Mouse (Mus musculus) embryonic facial prominence, embryonic 11.5 days (tissue): ENCODE measurements around the gene Nlrp9b. TPM values are rescaled to one million over a fixed set of nuclear protein-coding genes. Genes with fewer than 3 reads are reported as not detected.

ENCODE experiments used
- polyA plus RNA-seq: library from polyadenylated mRNA; unstranded; fragments of >200 nt; fragmentation: Nextera tagmentation; extraction: Ambion mirVana; gene quantifications from 2 replicates; pipeline ENCODE4 v1.2.1, GENCODE M21; 2014

Gene Nlrp9b
- polyA plus RNA-seq, 1 experiment from 2014 or later = not detected

Other genes with a start within 250 kb of the Nlrp9b start
- gene Nectin2, start 241.0 kb upstream of the Nlrp9b start, polyA plus RNA-seq = 69.8 and 73.0 TPM in 2 replicates
- gene Bcam, start 220.4 kb upstream of the Nlrp9b start, polyA plus RNA-seq = 43.8 and 52.0 TPM in 2 replicates
- gene Cblc, start 194.7 kb upstream of the Nlrp9b start, polyA plus RNA-seq = 1.1 and 1.7 TPM in 2 replicates
- 1.4 and 2.2 TPM in 2 replicates for gene Bcl3, start 168.7 kb upstream of the Nlrp9b start, polyA plus RNA-seq
- not detected in 2 replicates for gene Gm19345, start 139.5 kb upstream of the Nlrp9b start, polyA plus RNA-seq
- gene Ceacam16, start 130.2 kb upstream of the Nlrp9b start, polyA plus RNA-seq = not detected in 2 replicates
- not detected in 2 replicates for gene Ceacam19, start 103.5 kb upstream of the Nlrp9b start, polyA plus RNA-seq
- gene Pvr, start 70.3 kb upstream of the Nlrp9b start, polyA plus RNA-seq = 4.2 and 4.8 TPM in 2 replicates
- not detected in 2 replicates for gene Igsf23, start 40.7 kb upstream of the Nlrp9b start, polyA plus RNA-seq
- gene Ceacam20, start 26.1 kb upstream of the Nlrp9b start, polyA plus RNA-seq = not detected in 2 replicates
- gene Vmn1r91, start 108.2 kb downstream of the Nlrp9b start, polyA plus RNA-seq = not detected in 2 replicates
- not detected in 2 replicates for gene Gm16442, start 131.1 kb downstream of the Nlrp9b start, polyA plus RNA-seq
- gene Vmn1r93, start 147.6 kb downstream of the Nlrp9b start, polyA plus RNA-seq = not detected in 2 replicates
- gene Vmn1r94, start 176.9 kb downstream of the Nlrp9b start, polyA plus RNA-seq = not detected in 2 replicates
- not detected in 2 replicates for gene Vmn1r95, start 202.2 kb downstream of the Nlrp9b start, polyA plus RNA-seq
- not detected in 2 replicates for gene Gm6164, start 214.1 kb downstream of the Nlrp9b start, polyA plus RNA-seq
- gene Gm4498, start 242.4 kb downstream of the Nlrp9b start, polyA plus RNA-seq = not detected in 2 replicates